Mouse (Mus musculus) hindbrain, embryonic 13.5 days (tissue): ENCODE results near the gene Obp2b. TPM values are rescaled to one million over a fixed set of nuclear protein-coding genes. Genes with fewer than 3 reads are reported as not detected.
"Not testable (repeated sequence)": the region's sequence is repeated elsewhere in the genome, so short reads cannot be mapped to it uniquely, and the experiment has no call there.

Experiments used
- ATAC-seq: fragments of 200-750 bp; cut with Nextera tagmentation; 2 replicates; pipeline ENCODE4 v1.8.0; 2017; ENCODE audit warnings: moderate TSS enrichment; ENCODE audit not compliant: low FRiP score
- H3K27ac ChIP-seq: fragments of 300-500 bp; sonication (generic); 2 replicates; pipeline ENCODE4 v1.5.1; 2015; ENCODE audit warnings: inconsistent platforms, mild to moderate bottlenecking, moderate library complexity
- H3K27me3 ChIP-seq: fragments of 300-500 bp; sonication (generic); 2 replicates; pipeline ENCODE4 v1.6.1; 2015; ENCODE audit warnings: mild to moderate bottlenecking, inconsistent platforms
- H3K36me3 ChIP-seq: fragments of 300-500 bp; sonication (generic); 2 replicates; pipeline ENCODE4 v1.6.1; 2015; ENCODE audit warnings: mild to moderate bottlenecking, inconsistent platforms
- H3K4me1 ChIP-seq: fragments of 300-500 bp; sonication (generic); replicated peaks from 2 replicates; pipeline ENCODE4 v1.6.1; 2015; ENCODE audit warnings: inconsistent platforms
- H3K4me2 ChIP-seq: fragments of 300-500 bp; sonication (generic); 2 replicates; pipeline ENCODE4 v1.6.1; 2015; ENCODE audit warnings: inconsistent platforms, mild to moderate bottlenecking, moderate library complexity
- H3K4me3 ChIP-seq: fragments of 300-500 bp; sonication (generic); 2 replicates; pipeline ENCODE4 v1.5.1; 2015; ENCODE audit warnings: mild to moderate bottlenecking, inconsistent platforms
- H3K9ac ChIP-seq: fragments of 300-500 bp; sonication (generic); 2 replicates; pipeline ENCODE4 v1.6.1; 2015; ENCODE audit warnings: mild to moderate bottlenecking, inconsistent platforms
- H3K9me3 ChIP-seq: fragments of 300-500 bp; sonication (generic); 2 replicates; pipeline ENCODE4 v1.6.1; 2016; ENCODE audit warnings: inconsistent platforms
- WGBS: fragments of 180-500 bp; shearing (Covaris S2); methylation state at CpG from one replicate; pipeline ENCODE4 v1.1.7; 2015; 5-methylcytosine and 5-hydroxymethylcytosine counted together
- polyA plus RNA-seq: library from polyadenylated mRNA; unstranded; fragments of >200 nt; fragmentation: Nextera tagmentation; extraction: Ambion mirVana; gene quantifications from 2 replicates; pipeline ENCODE4 v1.2.1, GENCODE M21; 2015

The Obp2b gene
- not detected in 2 replicates for polyA plus RNA-seq

DNA sequence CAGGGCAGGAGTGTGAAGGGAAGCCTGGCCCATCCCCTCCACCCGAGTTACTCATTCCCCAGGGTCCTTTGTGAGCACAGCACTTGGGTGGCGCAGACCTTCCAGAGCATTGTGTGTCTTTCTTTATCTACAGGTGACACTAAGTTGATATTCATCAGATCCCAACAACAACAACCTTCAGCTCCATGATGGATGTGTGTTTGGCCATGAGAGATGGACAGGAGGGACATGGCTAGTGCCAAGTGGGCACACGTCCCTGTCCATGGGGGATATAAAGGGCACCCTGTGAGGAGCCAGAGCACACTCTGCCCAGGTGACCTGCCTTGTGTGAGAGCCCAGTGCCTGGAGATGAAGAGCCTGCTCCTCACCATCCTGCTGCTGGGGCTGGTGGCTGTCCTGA lies at the start of gene Obp2b:
TSS of gene Obp2b (plus strand) at position 301 of the 400 bp plus-strand sequence.
- not testable (repeated sequence) for H3K4me3 ChIP-seq, H3K9me3 ChIP-seq, H3K4me2 ChIP-seq, ATAC-seq, H3K4me1 ChIP-seq, H3K36me3 ChIP-seq, H3K27me3 ChIP-seq, H3K9ac ChIP-seq, H3K27ac ChIP-seq
- WGBS, result 72% methylated on average over 3 of the region's 3 CpGs

DNA sequence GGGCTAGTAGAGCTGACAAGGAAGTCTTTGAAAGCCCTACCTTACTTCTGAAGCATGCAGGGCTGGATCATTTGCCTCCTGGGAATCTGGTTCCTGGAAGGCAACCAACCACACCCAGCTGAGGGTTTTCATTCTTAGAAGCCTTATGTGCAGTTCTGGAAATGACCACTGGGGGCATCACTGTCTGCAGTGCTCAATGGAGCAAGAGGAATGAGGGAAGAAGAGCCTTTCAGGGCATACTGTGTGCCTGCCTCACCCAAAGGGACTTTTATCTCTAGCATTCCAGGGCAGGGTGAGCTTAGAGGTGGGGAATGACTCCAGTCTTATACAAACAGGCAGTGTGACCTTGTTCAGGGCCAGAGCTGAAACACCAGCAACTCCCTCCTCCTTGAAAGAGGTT lies 42.2 kb upstream of the Obp2b start:
- no peak overlapping the region for H3K4me3 ChIP-seq
- no peak overlapping the region for H3K27ac ChIP-seq
- no peaks in the 10 kb centered on the region for H3K27me3 ChIP-seq
- H3K4me2 ChIP-seq, result no peak overlapping the region
- H3K36me3 ChIP-seq, result no peaks in the 10 kb centered on the region
- no peak for ATAC-seq
- no peak overlapping the region for H3K9ac ChIP-seq
- no peaks in the 10 kb centered on the region for H3K9me3 ChIP-seq
- H3K4me1 ChIP-seq, result no peaks in the 10 kb centered on the region

DNA sequence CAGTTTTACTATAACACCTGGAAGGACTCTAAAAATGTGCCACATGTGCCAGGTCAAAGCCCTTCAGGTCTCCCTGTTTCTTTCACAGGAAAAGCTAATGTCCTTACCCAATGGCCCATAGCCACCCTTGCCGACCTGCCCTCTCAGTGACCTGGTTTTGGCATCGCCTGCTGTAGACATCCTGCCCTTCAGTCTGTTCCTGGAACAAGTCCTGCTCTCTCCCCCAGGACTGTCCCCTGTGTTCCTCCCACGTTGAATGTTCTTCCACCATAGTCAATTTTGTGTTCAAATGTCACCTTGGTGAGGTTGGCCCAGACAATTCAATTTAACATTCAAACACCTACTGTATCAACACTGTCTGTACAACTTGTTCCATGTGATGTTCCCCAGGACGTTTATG lies 39.9 kb upstream of the Obp2b start:
- Histone ChIP-seq H3K27me3 (no peaks in the 10 kb centered on the region), H3K4me3 (no peak overlapping the region), H3K27ac (no peak overlapping the region), H3K9me3 (no peaks in the 10 kb centered on the region), H3K4me2 (no peak overlapping the region), H3K4me1 (no peaks in the 10 kb centered on the region), H3K9ac (no peak overlapping the region), H3K36me3 (no peaks in the 10 kb centered on the region)
- 72% methylated on average over 4 of the region's 4 CpGs for WGBS
- ATAC-seq, result no peak

DNA sequence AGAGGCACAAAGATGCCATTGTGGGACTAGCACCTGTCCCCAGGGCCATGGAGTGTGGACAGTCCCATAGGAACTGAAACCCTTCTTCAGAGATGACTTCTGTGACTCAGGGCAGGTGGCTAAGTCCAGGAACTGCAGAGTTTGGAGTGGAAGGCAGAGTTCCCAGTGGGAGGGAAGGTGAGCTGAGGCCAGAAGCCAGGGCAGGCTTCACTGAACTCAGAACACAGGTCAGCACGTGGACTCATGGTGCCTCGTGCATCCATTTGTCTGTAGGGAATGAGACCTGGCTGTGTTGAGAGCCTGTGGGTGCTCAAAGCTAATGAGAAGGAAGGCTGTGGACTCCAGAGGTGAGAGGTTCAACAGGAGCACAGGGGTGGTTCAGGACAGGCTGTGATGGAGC lies 38.1 kb upstream of the Obp2b start:
- H3K4me3 ChIP-seq, result no peak overlapping the region
- ATAC-seq, result no peak
- H3K27ac ChIP-seq, result no peak overlapping the region
- H3K4me1 ChIP-seq, result no peaks in the 10 kb centered on the region
- 89% methylated on average over 2 of the region's 2 CpGs for whole genome bisulfite sequencing
- no peak overlapping the region for H3K4me2 ChIP-seq
- H3K27me3 ChIP-seq, result no peaks in the 10 kb centered on the region
- no peaks in the 10 kb centered on the region for H3K9me3 ChIP-seq
- no peaks in the 10 kb centered on the region for H3K36me3 ChIP-seq
- H3K9ac ChIP-seq, result no peak overlapping the region

DNA sequence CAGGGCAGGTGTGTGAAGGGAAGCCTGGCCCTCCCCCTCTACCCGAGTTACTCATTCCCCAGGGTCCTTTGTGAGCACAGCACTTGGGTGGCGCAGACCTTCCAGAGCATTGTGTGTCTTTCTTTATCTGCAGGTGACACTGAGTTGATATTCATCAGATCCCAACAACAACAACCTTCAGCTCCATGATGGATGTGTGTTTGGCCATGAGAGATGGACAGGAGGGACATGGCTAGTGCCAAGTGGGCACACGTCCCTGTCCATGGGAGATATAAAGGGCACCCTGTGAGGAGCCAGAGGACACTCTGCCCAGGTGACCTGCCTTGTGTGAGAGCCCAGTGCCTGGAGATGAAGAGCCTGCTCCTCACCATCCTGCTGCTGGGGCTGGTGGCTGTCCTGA lies 37.1 kb upstream of the Obp2b start, which contains the start of gene Obp2a:
TSS of gene Obp2a (plus strand) at position 301 of the 400 bp plus-strand sequence.
- WGBS, result 71% methylated on average over 3 of the region's 3 CpGs
- not testable (repeated sequence) for H3K27ac ChIP-seq, H3K4me1 ChIP-seq, H3K9me3 ChIP-seq, ATAC-seq, H3K36me3 ChIP-seq, H3K9ac ChIP-seq, H3K4me2 ChIP-seq, H3K4me3 ChIP-seq, H3K27me3 ChIP-seq

DNA sequence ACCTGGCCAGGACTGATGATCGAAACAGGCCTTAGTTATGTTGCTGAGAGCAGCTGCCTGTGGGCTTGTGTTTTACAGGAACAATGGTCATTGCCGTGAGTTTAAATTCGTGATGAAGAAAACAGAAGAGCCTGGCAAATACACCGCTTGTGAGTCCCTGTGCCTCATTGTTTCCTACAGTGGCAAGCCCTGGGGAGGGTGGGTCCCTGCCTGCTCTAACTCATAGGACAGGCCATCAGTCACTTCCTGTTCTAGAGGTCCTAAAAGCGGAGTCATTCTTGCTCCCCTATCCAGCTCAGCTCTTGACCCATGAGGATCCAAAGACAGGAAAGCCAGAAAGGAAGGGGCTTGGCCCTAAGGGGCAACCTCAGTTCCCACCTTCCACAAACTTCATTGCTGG lies 35.8 kb upstream of the Obp2b start:
- whole genome bisulfite sequencing, result 85% methylated on average over 5 of the region's 5 CpGs
- Histone ChIP-seq H3K36me3 (no peaks in the 10 kb centered on the region), H3K4me1 (no peaks in the 10 kb centered on the region), H3K9me3 (no peaks in the 10 kb centered on the region), H3K27ac (no peak overlapping the region), H3K4me3 (no peak overlapping the region), H3K9ac (no peak overlapping the region), H3K4me2 (no peak overlapping the region), H3K27me3 (no peaks in the 10 kb centered on the region)
- no peak for ATAC-seq

DNA sequence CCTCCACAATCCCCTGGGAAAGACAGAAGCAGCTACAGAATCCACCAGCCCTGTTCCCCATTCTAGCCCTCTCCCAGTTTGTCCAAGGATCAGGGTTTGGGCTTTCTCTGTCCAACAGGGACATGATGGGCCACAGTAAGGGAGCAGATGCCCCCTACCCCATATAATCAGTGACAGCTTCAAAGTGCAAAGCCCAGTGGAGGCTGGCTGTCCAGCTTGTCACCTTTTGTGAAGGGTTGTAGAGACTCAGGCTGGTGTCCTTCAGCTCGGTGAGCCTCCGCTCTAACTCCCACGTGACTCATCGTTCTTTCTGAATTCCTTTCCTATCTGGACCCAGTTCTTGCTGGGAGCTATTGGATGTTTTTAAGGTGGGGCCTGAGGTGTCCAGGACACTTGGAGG lies 33.1 kb upstream of the Obp2b start:
- no peaks in the 10 kb centered on the region for H3K36me3 ChIP-seq
- WGBS, result 85% methylated on average over 4 of the region's 4 CpGs
- no peaks in the 10 kb centered on the region for H3K9me3 ChIP-seq
- peaks cover 11% of the 10 kb centered on the region for H3K4me1 ChIP-seq
- H3K27me3 ChIP-seq, result no peaks in the 10 kb centered on the region
- no peak overlapping the region for H3K4me2 ChIP-seq
- no peak overlapping the region for H3K4me3 ChIP-seq
- no peak for ATAC-seq
- no peak overlapping the region for H3K27ac ChIP-seq
- no peak overlapping the region for H3K9ac ChIP-seq

DNA sequence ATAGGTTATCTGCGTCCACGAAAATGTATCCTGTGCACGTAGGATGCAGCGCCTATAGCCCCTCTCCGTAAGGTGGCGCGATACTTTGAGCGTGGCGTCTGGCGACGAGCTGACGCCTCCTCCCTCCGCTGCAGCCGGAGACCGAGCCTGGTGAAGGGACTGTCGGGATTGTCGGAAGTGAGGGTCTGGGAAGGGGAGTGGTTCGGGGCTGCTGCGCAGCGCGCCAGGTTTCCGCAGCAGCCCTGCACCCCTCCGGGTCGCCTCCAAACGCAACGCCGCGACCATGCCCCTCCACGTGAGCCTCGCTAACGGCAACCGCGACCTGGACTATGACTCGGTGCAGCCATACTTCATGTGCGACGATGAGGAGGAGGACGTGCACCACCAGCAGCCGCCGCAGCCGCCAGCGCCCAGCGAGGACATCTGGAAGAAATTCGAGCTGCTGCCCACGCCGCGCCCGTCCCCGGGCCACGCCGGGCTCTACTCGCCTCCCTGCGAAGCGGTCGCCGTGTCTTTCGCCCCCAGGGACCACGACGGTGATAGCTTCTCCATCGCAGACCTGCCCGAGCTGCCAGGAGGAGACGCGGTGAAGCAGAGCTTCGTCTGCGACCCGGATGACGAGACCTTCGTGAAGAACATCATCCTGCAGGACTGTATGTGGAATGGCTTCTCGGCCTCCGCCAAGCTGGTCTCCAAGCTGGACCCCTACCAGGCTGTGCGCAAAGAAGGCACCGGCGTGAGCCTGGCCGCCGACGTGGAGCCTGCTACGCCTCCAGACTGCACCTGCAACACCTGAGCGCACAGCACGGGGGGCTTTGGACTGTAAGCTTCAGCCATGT lies 29.9 kb upstream of the Obp2b start, which contains the start of gene Bmyc:
TSS of gene Bmyc (plus strand) at position 97 of the 839 bp plus-strand sequence.
- peak; percentile 95 for ATAC-seq
- Histone ChIP-seq H3K27me3 (no peaks in the 10 kb centered on the region), H3K9me3 (no peaks in the 10 kb centered on the region), H3K4me1 (peaks cover 21% of the 10 kb centered on the region), H3K4me3 (peak within 1 kb of the TSS; percentile 77), H3K27ac (peak within 1 kb of the TSS; percentile 92), H3K9ac (peak within 1 kb of the TSS; percentile 90), H3K4me2 (peak within 1 kb of the TSS; percentile 84), H3K36me3 (no peaks in the 10 kb centered on the region)
- under 1% methylated on average over 72 of the region's 78 CpGs for WGBS

DNA sequence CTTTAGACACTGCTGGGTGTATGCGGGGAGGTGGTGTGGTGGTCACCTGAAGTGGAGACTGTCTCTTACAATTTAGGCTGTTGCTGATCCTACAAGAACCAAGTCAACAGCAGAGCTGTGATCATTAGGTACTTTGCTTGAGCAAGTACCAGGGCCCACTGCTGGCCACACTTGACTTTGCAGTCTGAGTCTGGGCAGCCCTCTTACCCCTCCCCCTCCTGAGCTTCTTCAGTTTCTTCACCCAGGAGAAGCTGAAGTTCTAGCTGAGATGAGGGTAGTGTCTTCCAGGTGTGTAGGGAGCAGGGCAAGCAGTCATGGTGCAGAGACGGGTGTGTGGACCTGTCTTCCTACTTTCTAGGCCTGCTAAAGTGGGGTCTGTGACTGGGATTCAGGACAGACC lies 28.7 kb upstream of the Obp2b start:
- no peak overlapping the region for H3K27ac ChIP-seq
- ATAC-seq, result no peak
- H3K36me3 ChIP-seq, result no peaks in the 10 kb centered on the region
- no peaks in the 10 kb centered on the region for H3K9me3 ChIP-seq
- peaks cover 21% of the 10 kb centered on the region for H3K4me1 ChIP-seq
- WGBS, result 78% methylated on average over 2 of the region's 2 CpGs
- H3K4me3 ChIP-seq, result peak overlapping the region; percentile 27
- H3K9ac ChIP-seq, result peak overlapping the region; percentile 51; the same call in 1 of the 2 replicates
- no peaks in the 10 kb centered on the region for H3K27me3 ChIP-seq
- H3K4me2 ChIP-seq, result peak overlapping the region; percentile 84

DNA sequence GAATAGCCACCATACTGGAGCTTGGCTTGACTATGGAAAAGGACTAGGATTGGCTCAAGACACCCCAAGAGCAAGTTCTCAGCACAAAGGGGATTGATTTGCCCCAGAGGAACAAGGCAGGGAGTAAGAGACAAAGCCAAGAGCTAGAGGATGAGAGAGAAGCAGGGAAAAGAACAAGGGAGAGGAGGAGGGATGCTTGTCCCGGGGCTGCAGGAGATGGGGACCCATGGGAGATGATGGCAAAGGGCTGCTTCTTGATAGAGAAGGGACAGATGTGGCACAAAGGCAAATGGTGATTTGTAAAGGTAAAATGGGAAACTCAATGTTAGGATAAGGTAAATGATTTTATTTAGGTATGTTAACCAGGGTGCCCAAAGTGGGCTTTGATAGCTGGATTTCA lies 27.8 kb upstream of the Obp2b start:
- 81% methylated on average over 1 of the region's 1 CpGs for WGBS
- peak overlapping the region; percentile 84; the same call in 1 of the 2 replicates for H3K4me2 ChIP-seq

DNA sequence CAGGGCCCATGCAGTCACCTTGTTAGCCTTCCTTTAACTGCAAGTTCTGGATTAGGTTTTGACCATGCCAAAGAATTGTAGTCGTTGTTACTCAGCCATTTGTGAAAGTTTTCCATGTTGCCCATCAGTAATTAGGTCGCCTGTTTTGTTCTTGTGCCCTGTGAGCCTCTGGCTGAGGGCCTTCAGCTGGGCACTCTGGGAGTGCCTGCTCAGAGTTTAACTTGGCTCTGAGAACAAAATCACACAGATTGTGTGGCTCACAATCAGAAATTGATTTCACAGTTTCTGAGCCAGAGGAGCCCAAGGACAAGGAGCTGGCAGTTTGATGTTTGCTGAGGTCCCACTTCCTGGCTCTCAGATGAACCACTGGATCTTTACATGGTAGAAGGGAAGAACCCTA lies 27.0 kb upstream of the Obp2b start:
- H3K9me3 ChIP-seq, H3K4me2 ChIP-seq, H3K9ac ChIP-seq, H3K27ac ChIP-seq, H3K27me3 ChIP-seq, H3K36me3 ChIP-seq, H3K4me3 ChIP-seq, ATAC-seq: not testable (repeated sequence)
- H3K4me1 ChIP-seq, result peaks cover 21% of the 10 kb centered on the region
- 76% methylated on average over 2 of the region's 2 CpGs for WGBS

More for the DNA sequence above, 27.8 kb upstream of the Obp2b start:
- Histone ChIP-seq H3K4me1 (peaks cover 21% of the 10 kb centered on the region), H3K4me3 (peak overlapping the region; percentile 27; the same call in 1 of the 2 replicates), H3K9ac (peak overlapping the region; percentile 51; the same call in 1 of the 2 replicates)
- not testable (repeated sequence) for H3K36me3 ChIP-seq, H3K27ac ChIP-seq, ATAC-seq, H3K9me3 ChIP-seq, H3K27me3 ChIP-seq

DNA sequence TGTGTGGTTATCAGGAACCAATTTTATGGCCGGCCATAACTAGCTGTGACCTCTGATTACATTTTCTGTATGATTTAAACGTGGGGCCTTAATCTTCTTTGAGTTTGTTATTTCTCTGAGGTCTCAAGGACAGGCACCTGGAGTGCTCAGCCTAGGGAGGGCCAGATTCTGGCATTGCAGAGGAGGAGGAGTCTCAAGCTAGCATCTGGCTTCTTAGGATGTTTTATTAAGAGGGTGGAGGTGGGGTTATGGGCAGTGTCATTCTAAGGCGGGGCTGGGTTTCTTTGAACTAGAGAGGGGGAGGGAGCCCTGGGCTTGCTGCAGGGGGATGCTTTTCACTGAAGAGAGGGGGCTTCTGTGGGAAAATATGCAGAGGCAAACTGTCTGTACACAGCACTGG lies 25.2 kb upstream of the Obp2b start:
- not testable (repeated sequence) for ATAC-seq, H3K9me3 ChIP-seq, H3K4me2 ChIP-seq, H3K27ac ChIP-seq, H3K9ac ChIP-seq, H3K36me3 ChIP-seq, H3K27me3 ChIP-seq, H3K4me3 ChIP-seq
- 29% methylated on average over 3 of the region's 3 CpGs for WGBS
- H3K4me1 ChIP-seq, result peaks cover 21% of the 10 kb centered on the region

DNA sequence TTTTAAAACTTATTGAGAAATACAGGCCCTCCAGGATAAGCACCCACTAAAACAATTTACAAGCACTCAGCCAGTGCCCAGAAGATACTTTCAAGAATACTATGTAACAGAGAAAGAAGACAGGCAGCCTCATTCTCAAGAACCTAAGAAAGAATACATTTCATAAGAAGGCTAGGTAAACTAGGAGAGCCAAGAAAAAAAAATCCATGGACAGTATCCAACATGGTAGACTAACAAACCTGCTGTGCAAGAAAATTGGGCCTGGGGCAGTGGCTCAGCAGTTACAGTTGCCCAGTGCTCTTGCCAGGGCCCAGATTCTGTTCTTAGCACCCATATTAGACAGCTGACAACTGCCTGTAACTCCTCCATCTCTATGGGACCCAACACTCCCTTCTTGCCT lies 19.6 kb upstream of the Obp2b start:
- Histone ChIP-seq H3K4me2 (no peak overlapping the region), H3K4me1 (no peaks in the 10 kb centered on the region), H3K36me3 (no peaks in the 10 kb centered on the region), H3K4me3 (no peak overlapping the region), H3K27me3 (no peaks in the 10 kb centered on the region), H3K9ac (no peak overlapping the region), H3K9me3 (no peaks in the 10 kb centered on the region), H3K27ac (no peak overlapping the region)
- ATAC-seq, result no peak
